Mouse (Mus musculus): ENCODE measurements around the gene Olfr589. TPM values are rescaled to one million over a fixed set of nuclear protein-coding genes. Genes with fewer than 3 reads are reported as not detected.

Olfr589 gene
- polyA plus RNA-seq, 1 experiment, result not detected

GRCm38 (mm10) chr7:103119406-103119805, 36.8 kb downstream of the Olfr589 start:
- no peaks in the 10 kb centered on the region for H3K27me3 ChIP-seq (ENCODE audit: control insufficient read depth, insufficient read depth, low read length, poor library complexity, severe bottlenecking)
- TF ChIP-seq CTCF (IDR thresholded peaks at IDR 0.05; ENCODE audit: low read depth, low read length), result peak; percentile 41
- TF ChIP-seq POLR2A (IDR thresholded peaks at IDR 0.05; ENCODE audit: insufficient read depth, low read length), result no peak
- no peak for TF ChIP-seq EP300 (IDR thresholded peaks at IDR 0.05; ENCODE audit: insufficient read depth, low read depth, low read length)
- no peak overlapping the region for H3K27ac ChIP-seq (ENCODE audit: insufficient read depth, low read length)
- H3K9ac ChIP-seq (ENCODE audit: low read depth, poor library complexity, severe bottlenecking), result no peak overlapping the region
- no peak overlapping the region for H3K4me3 ChIP-seq (ENCODE audit: low read depth, low read length)
- no peaks in the 10 kb centered on the region for H3K36me3 ChIP-seq (ENCODE audit: control insufficient read depth, insufficient read depth, low read length, poor library complexity, severe bottlenecking)
- no peaks in the 10 kb centered on the region for H3K4me1 ChIP-seq (ENCODE audit: control insufficient read depth, insufficient read depth, low read length)
- H3K9me3 ChIP-seq (replicated peaks; ENCODE audit: control insufficient read depth, insufficient read depth, low read length, poor library complexity, severe bottlenecking), result no peaks in the 10 kb centered on the region

Other genes with a start within 250 kb of the Olfr589 start
- 0.33 and 0.39 TPM in 2 replicates for gene Olfr571, start 238.8 kb downstream of the Olfr589 start, polyA plus RNA-seq (2011; ENCODE audit: insufficient read depth, insufficient read length, low read depth, missing spikeins)
- not detected in 2 replicates for gene Olfr572, start 231.9 kb downstream of the Olfr589 start, polyA plus RNA-seq (2011; ENCODE audit: insufficient read depth, insufficient read length, low read depth, missing spikeins)
- gene Olfr573-ps1, start 213.8 kb downstream of the Olfr589 start, polyA plus RNA-seq (2011; ENCODE audit: insufficient read depth, insufficient read length, low read depth, missing spikeins), result not detected in 2 replicates
- gene Olfr574, start 207.9 kb downstream of the Olfr589 start, polyA plus RNA-seq (2011; ENCODE audit: insufficient read depth, insufficient read length, low read depth, missing spikeins), result not detected in 2 replicates
- gene Olfr575, start 197.6 kb downstream of the Olfr589 start, polyA plus RNA-seq (2011; ENCODE audit: insufficient read depth, insufficient read length, low read depth, missing spikeins), result not detected in 2 replicates
- gene Olfr576, start 193.7 kb downstream of the Olfr589 start, polyA plus RNA-seq (2011; ENCODE audit: insufficient read depth, insufficient read length, low read depth, missing spikeins), result 0.19 TPM in 1 of 2 replicates, not detected in the other
- not detected in 2 replicates for gene Olfr577, start 180.4 kb downstream of the Olfr589 start, polyA plus RNA-seq (2011; ENCODE audit: insufficient read depth, insufficient read length, low read depth, missing spikeins)
- gene Olfr578, start 167.0 kb downstream of the Olfr589 start, polyA plus RNA-seq (2011; ENCODE audit: insufficient read depth, insufficient read length, low read depth, missing spikeins), result not detected in 2 replicates
- not detected in 2 replicates for gene Olfr582, start 118.3 kb downstream of the Olfr589 start, polyA plus RNA-seq (2011; ENCODE audit: insufficient read depth, insufficient read length, low read depth, missing spikeins)
- gene Olfr583, start 105.1 kb downstream of the Olfr589 start, polyA plus RNA-seq (2011; ENCODE audit: insufficient read depth, insufficient read length, low read depth, missing spikeins), result not detected in 2 replicates
- not detected in 2 replicates for gene Olfr584, start 74.5 kb downstream of the Olfr589 start, polyA plus RNA-seq (2011; ENCODE audit: insufficient read depth, insufficient read length, low read depth, missing spikeins)
- not detected in 2 replicates for gene Olfr585, start 58.6 kb downstream of the Olfr589 start, polyA plus RNA-seq (2011; ENCODE audit: insufficient read depth, insufficient read length, low read depth, missing spikeins)
- gene Olfr586, start 30.7 kb downstream of the Olfr589 start, polyA plus RNA-seq (2011; ENCODE audit: insufficient read depth, insufficient read length, low read depth, missing spikeins), result not detected in 2 replicates
- not detected in 2 replicates for gene Olfr588-ps1, start 15.5 kb downstream of the Olfr589 start, polyA plus RNA-seq (2011; ENCODE audit: insufficient read depth, insufficient read length, low read depth, missing spikeins)
- not detected in 2 replicates for gene Olfr591, start 22.0 kb upstream of the Olfr589 start, polyA plus RNA-seq (2011; ENCODE audit: insufficient read depth, insufficient read length, low read depth, missing spikeins)
- gene Olfr592, start 28.4 kb upstream of the Olfr589 start, polyA plus RNA-seq (2011; ENCODE audit: insufficient read depth, insufficient read length, low read depth, missing spikeins), result not detected in 2 replicates
- not detected in 2 replicates for gene Olfr593, start 55.5 kb upstream of the Olfr589 start, polyA plus RNA-seq (2011; ENCODE audit: insufficient read depth, insufficient read length, low read depth, missing spikeins)
- not detected in 2 replicates for gene Olfr594, start 60.6 kb upstream of the Olfr589 start, polyA plus RNA-seq (2011; ENCODE audit: insufficient read depth, insufficient read length, low read depth, missing spikeins)
- gene Usp17ld, start 96.1 kb upstream of the Olfr589 start, polyA plus RNA-seq (2011; ENCODE audit: insufficient read depth, insufficient read length, low read depth, missing spikeins), result not detected in 2 replicates
- not detected in 2 replicates for gene Olfr596, start 149.3 kb upstream of the Olfr589 start, polyA plus RNA-seq (2011; ENCODE audit: insufficient read depth, insufficient read length, low read depth, missing spikeins)
- not detected in 2 replicates for gene Olfr597, start 160.0 kb upstream of the Olfr589 start, polyA plus RNA-seq (2011; ENCODE audit: insufficient read depth, insufficient read length, low read depth, missing spikeins)
- not detected in 2 replicates for gene Olfr598, start 167.2 kb upstream of the Olfr589 start, polyA plus RNA-seq (2011; ENCODE audit: insufficient read depth, insufficient read length, low read depth, missing spikeins)
- not detected in 2 replicates for gene Olfr599, start 179.6 kb upstream of the Olfr589 start, polyA plus RNA-seq (2011; ENCODE audit: insufficient read depth, insufficient read length, low read depth, missing spikeins)
- not detected in 2 replicates for gene Olfr600, start 193.3 kb upstream of the Olfr589 start, polyA plus RNA-seq (2011; ENCODE audit: insufficient read depth, insufficient read length, low read depth, missing spikeins)
- not detected in 2 replicates for gene Olfr601, start 206.3 kb upstream of the Olfr589 start, polyA plus RNA-seq (2011; ENCODE audit: insufficient read depth, insufficient read length, low read depth, missing spikeins)
- gene Olfr603, start 229.8 kb upstream of the Olfr589 start, polyA plus RNA-seq (2011; ENCODE audit: insufficient read depth, insufficient read length, low read depth, missing spikeins), result not detected in 2 replicates